30 mouse cellular contexts compared by ENCODE assay signal in the genomic region with DNA sequence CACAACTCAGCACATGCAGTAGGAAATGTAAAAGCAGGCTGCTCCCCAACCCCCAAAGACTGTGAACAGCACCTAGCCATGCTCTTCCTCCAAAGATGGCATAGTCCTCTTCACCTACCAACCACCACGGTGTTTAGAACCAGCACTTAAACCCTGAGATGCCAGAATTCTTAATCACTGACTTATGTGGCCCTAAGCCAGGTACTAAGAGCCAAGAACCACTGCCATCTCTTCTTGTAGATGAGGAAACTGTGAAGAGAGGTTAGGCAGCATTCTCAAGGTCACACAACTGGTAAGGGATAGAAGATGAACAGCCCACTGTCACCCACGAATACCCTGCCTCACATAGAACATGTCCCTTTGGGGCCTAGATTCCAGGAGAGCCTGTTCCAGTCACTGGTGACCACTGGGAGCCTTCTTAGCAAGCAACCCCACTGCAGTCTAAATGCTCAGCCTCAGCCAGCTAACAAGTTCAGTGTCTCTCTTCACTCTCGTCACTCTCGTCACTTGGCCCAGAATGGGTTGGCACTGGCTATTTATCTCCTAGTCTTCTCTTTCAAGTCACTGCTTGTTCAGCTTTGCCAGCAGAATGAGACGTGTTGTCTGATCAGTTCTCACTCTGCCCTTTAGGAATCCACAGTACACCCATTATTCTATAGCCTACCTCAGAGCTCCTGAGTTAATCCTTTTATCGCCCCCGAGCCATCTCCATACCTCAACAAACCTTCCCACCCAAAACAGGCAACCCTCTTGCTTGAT. TPM values are rescaled to one million over a fixed set of nuclear protein-coding genes. Genes with fewer than 3 reads are reported as not detected.
DNase-seq lines count a peak whose midpoint lies in the region; ATAC-seq and TF ChIP-seq lines count a peak whose summit lies in the region.
"Had no signal": no experiment of that assay in that cellular context is flagged by ENCODE, and none has a peak within 500 bp of the region (broad histone marks: within the 10 kb centered on the region; RNA-seq: fewer than 3 reads in every experiment).

No protein-coding gene starts in this region.

- no peaks in the 10 kb centered on the region for H3K9me3 ChIP-seq in kidney, embryonic 16.5 days (ENCODE audit: low read length)
- no peaks in the 10 kb centered on the region for H3K9me3 ChIP-seq in stomach, postnatal 0 days (ENCODE audit: control insufficient read depth, low read length)
- H3K9me3 ChIP-seq: forebrain, embryonic 10.5 days; forebrain, embryonic 15.5 days; heart, embryonic 10.5 days; liver, embryonic 13.5 days; midbrain, embryonic 15.5 days; neural tube, embryonic 15.5 days; stomach, embryonic 15.5 days had no signal

- peak; percentile 83 for DNase-seq in heart, adult 11 months
- DNase-seq in heart, adult 18-20 months: no peak
- peak; percentile 13 to 39 for DNase-seq in kidney, adult 8-10 months
- DNase-seq in lung, postnatal 25 days (ENCODE audit: low spot score): peak; percentile 18
- DNase-seq in lung, postnatal 14 days: no peak
- DNase-seq in stomach, postnatal 0 days (ENCODE audit: low spot score): no peak
- DNase-seq in gastrocnemius, adult 8-10 months (ENCODE audit: low spot score in 2 of 2): no peak
- DNase-seq: adrenal gland, postnatal 25 days; cerebellum, adult 18-20 months; cerebellum, postnatal 10 days; gastrocnemius, postnatal 36 days; heart, postnatal 14 days; kidney, adult 18-20 months; left cerebral cortex, postnatal 4 days; liver, embryonic 13.5 days; lung, embryonic 14.5 days; retina, postnatal 1 day; right cerebral cortex, postnatal 25 days; thymus, adult 2 months; thymus, postnatal 36 days had no signal

- no peak overlapping the region for H3K27ac ChIP-seq in kidney, embryonic 16.5 days (ENCODE audit: low read length)
- H3K27ac ChIP-seq in stomach, postnatal 0 days (replicated peaks): 0 out of 2 replicates have a peak overlapping the region, but pooled peaks have one; percentile 31
- H3K27ac ChIP-seq: forebrain, embryonic 10.5 days; forebrain, embryonic 15.5 days; heart, embryonic 10.5 days; layer of hippocampus, adult 2 months; liver, embryonic 13.5 days; midbrain, embryonic 15.5 days; neural tube, embryonic 15.5 days; stomach, embryonic 15.5 days had no signal

- H3K4me3 ChIP-seq in kidney, embryonic 16.5 days (ENCODE audit: low read length): no peak overlapping the region
- no peak overlapping the region for H3K4me3 ChIP-seq in stomach, postnatal 0 days (ENCODE audit: low read depth, low read length)
- H3K4me3 ChIP-seq: forebrain, embryonic 10.5 days; forebrain, embryonic 15.5 days; heart, embryonic 10.5 days; layer of hippocampus, adult 2 months; liver, embryonic 13.5 days; midbrain, embryonic 15.5 days; neural tube, embryonic 15.5 days; stomach, embryonic 15.5 days had no signal

- no peak for ATAC-seq in kidney, embryonic 16.5 days (ENCODE audit: low FRiP score, low TSS enrichment)
- ATAC-seq in stomach, postnatal 0 days (ENCODE audit: low FRiP score, low TSS enrichment): no peak
- ATAC-seq: CD4-positive, CD25-positive, alpha-beta regulatory T cell, adult 4 months; forebrain, embryonic 15.5 days; hindbrain, embryonic 16.5 days; midbrain, embryonic 15.5 days had no signal

- H3K4me2 ChIP-seq in kidney, embryonic 16.5 days (replicated peaks; ENCODE audit: low read depth, low read length): no peak overlapping the region
- H3K4me2 ChIP-seq in stomach, postnatal 0 days (replicated peaks; ENCODE audit: low read depth): no peak overlapping the region
- H3K4me2 ChIP-seq: forebrain, embryonic 15.5 days; liver, embryonic 13.5 days; lung, embryonic 14.5 days; midbrain, embryonic 15.5 days; neural tube, embryonic 15.5 days; stomach, embryonic 15.5 days had no signal

- WGBS in kidney, embryonic 16.5 days: 79% methylated on average over 7 of the region's 7 CpGs
- WGBS in stomach, postnatal 0 days: 63% methylated on average over 7 of the region's 7 CpGs

- no peak overlapping the region for H3K9ac ChIP-seq in kidney, embryonic 16.5 days (replicated peaks; ENCODE audit: low read length)
- no peak overlapping the region for H3K9ac ChIP-seq in stomach, postnatal 0 days (ENCODE audit: low read length)
- H3K9ac ChIP-seq: forebrain, embryonic 15.5 days; liver, embryonic 13.5 days; lung, embryonic 14.5 days; midbrain, embryonic 15.5 days; neural tube, embryonic 15.5 days; stomach, embryonic 15.5 days had no signal

- no peaks in the 10 kb centered on the region for H3K36me3 ChIP-seq in kidney, embryonic 16.5 days (ENCODE audit: insufficient read depth, low read length)
- no peaks in the 10 kb centered on the region for H3K36me3 ChIP-seq in stomach, postnatal 0 days (ENCODE audit: control insufficient read depth, insufficient read depth, low read length)
- H3K36me3 ChIP-seq: forebrain, embryonic 10.5 days; forebrain, embryonic 15.5 days; heart, embryonic 10.5 days; liver, embryonic 13.5 days; midbrain, embryonic 15.5 days; neural tube, embryonic 15.5 days; stomach, embryonic 15.5 days had no signal

- H3K27me3 ChIP-seq in kidney, embryonic 16.5 days (ENCODE audit: insufficient read depth, low read length): no peaks in the 10 kb centered on the region
- H3K27me3 ChIP-seq in stomach, postnatal 0 days (ENCODE audit: control insufficient read depth, insufficient read depth, low read length): no peaks in the 10 kb centered on the region
- H3K27me3 ChIP-seq: forebrain, embryonic 15.5 days; liver, embryonic 13.5 days; midbrain, embryonic 15.5 days; neural tube, embryonic 15.5 days; stomach, embryonic 15.5 days had no signal

- H3K4me1 ChIP-seq in kidney, embryonic 16.5 days (ENCODE audit: insufficient read depth, low read length): no peaks in the 10 kb centered on the region
- 0 out of 2 replicates have a peak, but pooled peaks cover 3% of the 10 kb centered on the region for H3K4me1 ChIP-seq in stomach, postnatal 0 days (replicated peaks; ENCODE audit: control insufficient read depth, insufficient read depth)
- H3K4me1 ChIP-seq: forebrain, embryonic 15.5 days; midbrain, embryonic 15.5 days; neural tube, embryonic 15.5 days; stomach, embryonic 15.5 days had no signal

- no peak for TF ChIP-seq EP300 in stomach, postnatal 0 days (optimal IDR thresholded peaks at IDR 0.05)

- TF ChIP-seq CTCF in stomach, postnatal 0 days (IDR thresholded peaks at IDR 0.05; ENCODE audit: low read depth): no peak

RNA-seq across cellular contexts. Expression of a gene that starts 19.4 kb away (rescaled TPM):
- 10 to 100 TPM; 13.9 to 18.5 TPM for total RNA-seq in heart, adult 18-20 months (2021)
- polyA plus RNA-seq in kidney, embryonic 16.5 days (2015; fragmentation: Nextera tagmentation; extraction: Ambion mirVana): 7.0 and 9.8 TPM in 2 replicates
- 4.4 and 5.2 TPM in 2 replicates for polyA plus RNA-seq in stomach, postnatal 0 days (2015; fragmentation: Nextera tagmentation; extraction: Ambion mirVana)
- 1 to 10 TPM; 1.7 to 5.1 (median 2.0) TPM for total RNA-seq in gastrocnemius, adult 8-10 months (2022)

Comparison
In these comparisons a context has a peak if more than half of its experiments do, and no peak if none do; other contexts are left out.
1. DNase-seq: peak in heart, adult 11 months (single experiment), kidney, adult 8-10 months (2 of 2) and lung, postnatal 25 days (single experiment); none in heart, adult 18-20 months (0 of 2), lung, postnatal 14 days (single experiment), stomach, postnatal 0 days (single experiment) and gastrocnemius, adult 8-10 months (0 of 2).